Mouse (Mus musculus): ENCODE measurements around the gene Ralgapa2.

The Ralgapa2 gene

GRCm38 (mm10) chr2:146426321-146426720 is 85.8 kb downstream of the Ralgapa2 start:
- no peak for DNase-seq

- no peak for DNase-seq
Measured at GRCm38 (mm10) chr2:146425235-146425634, 86.9 kb downstream of the Ralgapa2 start.

GRCm38 (mm10) chr2:146423710-146424301 is 88.3 kb downstream of the Ralgapa2 start:
- no peak for DNase-seq

GRCm38 (mm10) chr2:146423032-146423691 is 89.0 kb downstream of the Ralgapa2 start:
- no peak for DNase-seq

- no peak for DNase-seq
Measured at GRCm38 (mm10) chr2:146416283-146416682, 95.9 kb downstream of the Ralgapa2 start.

GRCm38 (mm10) chr2:146414484-146415291 is 97.5 kb downstream of the Ralgapa2 start:
- DNase-seq, result peak; percentile 87 to 90

- no peak for DNase-seq
Measured at GRCm38 (mm10) chr2:146412733-146413132, 99.4 kb downstream of the Ralgapa2 start.

- no peak for DNase-seq
Measured at GRCm38 (mm10) chr2:146411904-146412303, 100.2 kb downstream of the Ralgapa2 start.

GRCm38 (mm10) chr2:146407078-146407477 is 105.1 kb downstream of the Ralgapa2 start:
- no peak for DNase-seq

GRCm38 (mm10) chr2:146401588-146401987 is 110.6 kb downstream of the Ralgapa2 start:
- DNase-seq, result no peak

- DNase-seq, result no peak
Measured at GRCm38 (mm10) chr2:146400738-146401137, 111.4 kb downstream of the Ralgapa2 start.

GRCm38 (mm10) chr2:146398211-146398865 is 113.8 kb downstream of the Ralgapa2 start:
- DNase-seq, result no peak

GRCm38 (mm10) chr2:146387211-146387610 is 124.9 kb downstream of the Ralgapa2 start:
- no peak for DNase-seq

- DNase-seq, result peak in 1 of 2 experiments; percentile 21
Measured at GRCm38 (mm10) chr2:146384582-146384981, 127.6 kb downstream of the Ralgapa2 start.

- no peak for DNase-seq
Measured at GRCm38 (mm10) chr2:146376293-146376692, 135.9 kb downstream of the Ralgapa2 start.

GRCm38 (mm10) chr2:146366098-146366497 is 146.0 kb downstream of the Ralgapa2 start:
- peak; percentile 51 to 55 for DNase-seq

- DNase-seq, result no peak
Measured at GRCm38 (mm10) chr2:146365368-146365983, 146.7 kb downstream of the Ralgapa2 start.

GRCm38 (mm10) chr2:146363483-146363882 is 148.7 kb downstream of the Ralgapa2 start:
- peak; percentile 79 to 84 for DNase-seq

GRCm38 (mm10) chr2:146362932-146363331 is 149.2 kb downstream of the Ralgapa2 start:
- peak; percentile 38 to 39 for DNase-seq

GRCm38 (mm10) chr2:146361969-146362368 is 150.2 kb downstream of the Ralgapa2 start:
- DNase-seq, result no peak

GRCm38 (mm10) chr2:146361076-146361475 is 151.1 kb downstream of the Ralgapa2 start:
- no peak for DNase-seq

- DNase-seq, result no peak
Measured at GRCm38 (mm10) chr2:146359676-146360075, 152.5 kb downstream of the Ralgapa2 start.

GRCm38 (mm10) chr2:146356524-146356923 is 155.6 kb downstream of the Ralgapa2 start:
- peak in 1 of 2 experiments; percentile 25 for DNase-seq
